Mouse (Mus musculus) liver, embryonic 14.5 days (tissue): Measurements from ENCODE around the gene Rims1.

Experiments
- CTCF ChIP-seq: IDR thresholded peaks from 2 replicates; pipeline ENCODE4 v1.5.1; 2016; ENCODE audit warnings: antibody characterized with exemption, low read depth, control low read depth
- EP300 ChIP-seq: IDR thresholded peaks from 2 replicates; pipeline ENCODE4 v1.6.1; 2016; ENCODE audit warnings: antibody characterized with exemption, low read depth

- TF ChIP-seq CTCF (no peak), EP300 (no peak)
Observed at GRCm38 (mm10) chr1:22572720-22573119, 233.1 kb downstream of the Rims1 start.
